Mouse (Mus musculus): ENCODE results near the gene Rps27rt. TPM values are rescaled to one million over a fixed set of nuclear protein-coding genes. Genes with fewer than 3 reads are reported as not detected.

The Rps27rt gene
- polyA plus RNA-seq (2012; rRNA removed; ENCODE audit: low replicate concordance): 3.4 and 9.2 TPM in 2 replicates

GRCm38 (mm10) chr9:114982689-114983360 is at the start of gene Rps27rt:
TSS of gene Rps27rt (minus strand) at chr9:114982739.

GRCm38 (mm10) chr9:114978281-114979111 is 4.0 kb downstream of the Rps27rt start, which contains the start of gene Osbpl10:
TSS of gene Osbpl10 (plus strand) at chr9:114978569.

GRCm38 (mm10) chr9:114933723-114934171 is 48.8 kb downstream of the Rps27rt start, which contains the start of gene Gpd1l:
TSS of gene Gpd1l (minus strand) at chr9:114933987.

Other genes starting within 250 kb of the Rps27rt start
- 96.6 and 104 TPM in 2 replicates for gene Cmtm7, start 200.9 kb downstream of the Rps27rt start, polyA plus RNA-seq (2012; rRNA removed; ENCODE audit: low replicate concordance)
- 7.4 and 33.9 TPM in 2 replicates for gene Cmtm8, start 138.6 kb downstream of the Rps27rt start, polyA plus RNA-seq (2012; rRNA removed; ENCODE audit: low replicate concordance)
- gene Gpd1l, start 48.8 kb downstream of the Rps27rt start, polyA plus RNA-seq (2012; rRNA removed; ENCODE audit: low replicate concordance): 13.3 and 15.4 TPM in 2 replicates
- gene Osbpl10, start 4.2 kb downstream of the Rps27rt start, polyA plus RNA-seq (2012; rRNA removed; ENCODE audit: low replicate concordance): 10.9 and 14.9 TPM in 2 replicates

Data from duodenum, adult 2 months (tissue).